Mouse (Mus musculus): ENCODE data around the gene Ccdc88c. TPM values are rescaled to one million over a fixed set of nuclear protein-coding genes. Genes with fewer than 3 reads are reported as not detected.
A peak's percentile ranks its signal among the peaks of the same experiment; 100 is the strongest.
"Not testable (repeated sequence)": the region's sequence is repeated elsewhere in the genome, so short reads cannot be mapped to it uniquely, and the experiment has no call there.

Ccdc88c gene
- polyA plus RNA-seq, 2 experiments, result 5.3 to 9.2 TPM

DNA sequence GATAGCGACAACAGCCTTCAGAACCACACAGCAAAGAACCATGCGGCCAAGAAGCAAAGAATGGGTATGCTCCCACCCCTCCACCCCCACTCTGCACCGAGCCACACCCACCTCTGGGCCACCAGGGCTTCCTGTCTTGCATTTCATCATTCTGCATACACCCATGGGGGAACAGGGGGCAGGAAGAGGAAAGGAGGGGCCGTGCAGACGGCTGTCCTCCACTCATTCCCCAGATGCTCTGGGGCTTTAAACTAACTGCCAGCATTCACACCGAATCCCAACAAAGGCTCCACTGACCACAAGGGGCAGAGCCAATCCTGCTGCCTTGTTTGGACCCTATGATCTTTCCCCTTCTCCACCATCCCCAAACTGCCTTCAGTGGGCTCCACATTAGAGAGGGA lies 10.9 kb downstream of the Ccdc88c start:
- H3K27ac ChIP-seq, result no peak overlapping the region
- peak overlapping the region; percentile 25; the same call in 1 of the 2 replicates for H3K9ac ChIP-seq (replicated peaks)
- no peaks in the 10 kb centered on the region for H3K27me3 ChIP-seq (ENCODE audit: control insufficient read depth, insufficient read depth, low read length)
- peak overlapping the region; percentile 44 for H3K4me2 ChIP-seq (ENCODE audit: low read depth)
- H3K36me3 ChIP-seq (replicated peaks; ENCODE audit: control insufficient read depth, insufficient read depth, low read depth), result peaks cover 12% of the 10 kb centered on the region
- no peaks in the 10 kb centered on the region for H3K9me3 ChIP-seq (ENCODE audit: control insufficient read depth, low read length)
- no peak overlapping the region for H3K4me3 ChIP-seq (ENCODE audit: insufficient read depth in 1 of 2, low read depth in 2 of 2, low read length in 2 of 2)
- H3K4me1 ChIP-seq (replicated peaks; ENCODE audit: control insufficient read depth in 2 of 2, insufficient read depth in 2 of 2, low read length in 1 of 2), result peaks cover 37 to 55% of the 10 kb centered on the region in 2 experiments
- TF ChIP-seq CTCF (IDR thresholded peaks at IDR 0.05; ENCODE audit: low read depth), result 0 out of 2 replicates have a peak, but pooled peaks have one; percentile 11
- TF ChIP-seq EP300 (IDR thresholded peaks at IDR 0.05; ENCODE audit: low read depth), result no peak
- WGBS (ENCODE audit: insufficient replicate concordance), result 5% methylated on average over 6 of the region's 6 CpGs
- DNase-seq (ENCODE audit: low read depth in 3 of 3, low spot score in 3 of 3) (no peak), ATAC-seq (ENCODE audit: insufficient read depth) (peak; percentile 27; the same call in 1 of the 2 replicates)

DNA sequence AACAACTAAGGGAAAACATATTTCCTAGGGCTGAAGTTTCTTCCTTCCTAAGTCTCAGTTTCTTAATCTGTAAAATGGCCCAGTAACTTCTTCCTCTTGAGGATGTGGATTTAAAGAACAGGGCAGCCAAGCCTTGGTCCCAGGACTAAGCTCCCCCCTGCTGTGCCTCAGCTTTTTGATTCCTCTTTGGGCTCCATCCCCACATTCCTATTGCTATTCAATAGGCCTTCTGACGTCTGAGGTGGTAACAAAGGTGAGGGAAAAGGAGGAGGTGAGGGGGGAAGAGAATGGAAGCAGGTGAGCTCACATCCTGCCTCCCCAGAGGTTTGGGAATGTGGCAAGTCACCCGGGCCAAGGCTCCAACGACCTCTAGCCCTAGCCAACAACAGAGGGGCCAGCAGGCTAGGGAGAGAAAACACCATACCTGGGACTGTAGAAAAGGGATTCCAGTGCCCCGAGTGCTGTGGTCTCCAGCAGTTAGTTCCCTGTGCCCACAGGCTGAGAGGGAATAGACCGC lies 12.4 kb downstream of the Ccdc88c start:
- Histone ChIP-seq H3K4me3 (ENCODE audit: insufficient read depth in 1 of 2, low read depth in 2 of 2, low read length in 2 of 2) (no peak overlapping the region), H3K9me3 (ENCODE audit: control insufficient read depth, low read length) (no peaks in the 10 kb centered on the region), H3K4me1 (replicated peaks; ENCODE audit: control insufficient read depth in 2 of 2, insufficient read depth in 2 of 2, low read length in 1 of 2) (peaks cover 46 to 67% of the 10 kb centered on the region in 2 experiments), H3K4me2 (ENCODE audit: low read depth) (0 out of 2 replicates have a peak overlapping the region, but pooled peaks have one; percentile 11), H3K27ac (no peak overlapping the region), H3K27me3 (ENCODE audit: control insufficient read depth, insufficient read depth, low read length) (no peaks in the 10 kb centered on the region), H3K9ac (replicated peaks) (no peak overlapping the region), H3K36me3 (replicated peaks; ENCODE audit: control insufficient read depth, insufficient read depth, low read depth) (peaks cover 6% of the 10 kb centered on the region; the same call in 1 of the 2 replicates)
- TF ChIP-seq EP300 (IDR thresholded peaks at IDR 0.05; ENCODE audit: low read depth), result no peak
- no peak for TF ChIP-seq CTCF (IDR thresholded peaks at IDR 0.05; ENCODE audit: low read depth)
- ATAC-seq (ENCODE audit: insufficient read depth) (no peak), DNase-seq (ENCODE audit: low read depth in 3 of 3, low spot score in 3 of 3) (no peak)
- WGBS (ENCODE audit: insufficient replicate concordance), result 52% methylated on average over 5 of the region's 5 CpGs

DNA sequence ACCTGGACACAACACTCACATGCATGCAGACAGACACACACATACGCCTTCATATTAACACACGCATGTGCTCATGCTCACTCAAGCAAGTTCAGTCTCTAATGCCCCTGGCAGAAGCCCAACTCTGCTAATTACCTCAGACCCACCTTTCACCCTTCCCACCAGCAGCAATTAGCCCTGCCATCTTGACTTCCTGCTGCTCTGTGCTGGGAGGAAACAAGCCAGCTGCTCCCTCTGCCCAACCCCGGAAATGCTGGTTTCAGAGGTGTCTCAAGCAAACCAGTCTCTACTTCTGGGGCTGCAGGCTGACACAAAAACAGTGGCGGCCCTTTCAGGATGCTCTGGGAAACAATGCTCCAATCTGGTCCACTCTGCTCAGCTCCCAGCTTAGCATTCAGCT lies 12.9 kb downstream of the Ccdc88c start:
- Histone ChIP-seq H3K4me3 (ENCODE audit: insufficient read depth in 1 of 2, low read depth in 2 of 2, low read length in 2 of 2) (no peak overlapping the region), H3K4me2 (ENCODE audit: low read depth) (peak overlapping the region; percentile 48), H3K27me3 (ENCODE audit: control insufficient read depth, insufficient read depth, low read length) (no peaks in the 10 kb centered on the region), H3K27ac (peak overlapping the region; percentile 63; the same call in 1 of the 2 replicates), H3K9ac (replicated peaks) (0 out of 2 replicates have a peak overlapping the region, but pooled peaks have one; percentile 5), H3K36me3 (replicated peaks; ENCODE audit: control insufficient read depth, insufficient read depth, low read depth) (peaks cover 3% of the 10 kb centered on the region; the same call in 1 of the 2 replicates), H3K4me1 (replicated peaks; ENCODE audit: control insufficient read depth in 2 of 2, insufficient read depth in 2 of 2, low read length in 1 of 2) (peaks cover 48 to 70% of the 10 kb centered on the region in 2 experiments), H3K9me3 (ENCODE audit: control insufficient read depth, low read length) (no peaks in the 10 kb centered on the region)
- TF ChIP-seq CTCF (IDR thresholded peaks at IDR 0.05; ENCODE audit: low read depth), result no peak
- no peak for TF ChIP-seq EP300 (IDR thresholded peaks at IDR 0.05; ENCODE audit: low read depth)
- DNase-seq (ENCODE audit: low read depth in 3 of 3, low spot score in 3 of 3) (no peak), ATAC-seq (ENCODE audit: insufficient read depth) (no peak)
- 46% methylated on average over 4 of the region's 4 CpGs for WGBS (ENCODE audit: insufficient replicate concordance)

DNA sequence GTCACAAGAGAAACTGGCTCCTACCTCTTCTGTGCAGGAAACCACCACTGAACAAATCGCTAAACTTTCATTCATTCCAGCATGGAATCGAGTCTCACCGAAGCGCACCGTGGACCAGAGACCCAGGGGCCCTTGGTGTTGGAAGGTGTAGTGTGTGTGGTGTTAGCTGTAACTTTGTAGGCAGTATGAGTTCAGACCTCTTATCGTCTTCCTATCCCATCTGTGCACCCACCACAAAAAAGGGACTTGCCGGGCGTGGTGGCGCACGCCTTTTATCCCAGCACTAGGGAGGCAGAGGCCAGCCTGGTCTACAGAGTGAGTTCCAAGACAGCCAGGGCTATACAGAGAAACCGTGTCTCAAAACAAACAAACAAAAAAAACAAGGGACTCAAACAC lies 13.7 kb downstream of the Ccdc88c start:
- no peak overlapping the region for H3K4me3 ChIP-seq (ENCODE audit: insufficient read depth in 1 of 2, low read depth in 2 of 2, low read length in 2 of 2)
- peak overlapping the region; percentile 63 for H3K27ac ChIP-seq
- H3K9me3 ChIP-seq (ENCODE audit: control insufficient read depth, low read length), result no peaks in the 10 kb centered on the region
- peak overlapping the region; percentile 47 for H3K9ac ChIP-seq (replicated peaks)
- no peaks in the 10 kb centered on the region for H3K36me3 ChIP-seq (replicated peaks; ENCODE audit: control insufficient read depth, insufficient read depth, low read depth)
- H3K4me2 ChIP-seq (ENCODE audit: low read depth), result peak overlapping the region; percentile 48
- no peaks in the 10 kb centered on the region for H3K27me3 ChIP-seq (ENCODE audit: control insufficient read depth, insufficient read depth, low read length)
- 24% methylated on average over 11 of the region's 11 CpGs for WGBS (ENCODE audit: insufficient replicate concordance)
- H3K4me1 ChIP-seq (replicated peaks; ENCODE audit: control insufficient read depth in 2 of 2, insufficient read depth in 2 of 2, low read length in 1 of 2), result peaks cover 56 to 78% of the 10 kb centered on the region in 2 experiments
- ATAC-seq (ENCODE audit: insufficient read depth), result peak; percentile 62
- DNase-seq (ENCODE audit: low read depth in 3 of 3, low spot score in 3 of 3), result no peak
- TF ChIP-seq CTCF (IDR thresholded peaks at IDR 0.05; ENCODE audit: low read depth) (no peak), EP300 (IDR thresholded peaks at IDR 0.05; ENCODE audit: low read depth) (no peak)

DNA sequence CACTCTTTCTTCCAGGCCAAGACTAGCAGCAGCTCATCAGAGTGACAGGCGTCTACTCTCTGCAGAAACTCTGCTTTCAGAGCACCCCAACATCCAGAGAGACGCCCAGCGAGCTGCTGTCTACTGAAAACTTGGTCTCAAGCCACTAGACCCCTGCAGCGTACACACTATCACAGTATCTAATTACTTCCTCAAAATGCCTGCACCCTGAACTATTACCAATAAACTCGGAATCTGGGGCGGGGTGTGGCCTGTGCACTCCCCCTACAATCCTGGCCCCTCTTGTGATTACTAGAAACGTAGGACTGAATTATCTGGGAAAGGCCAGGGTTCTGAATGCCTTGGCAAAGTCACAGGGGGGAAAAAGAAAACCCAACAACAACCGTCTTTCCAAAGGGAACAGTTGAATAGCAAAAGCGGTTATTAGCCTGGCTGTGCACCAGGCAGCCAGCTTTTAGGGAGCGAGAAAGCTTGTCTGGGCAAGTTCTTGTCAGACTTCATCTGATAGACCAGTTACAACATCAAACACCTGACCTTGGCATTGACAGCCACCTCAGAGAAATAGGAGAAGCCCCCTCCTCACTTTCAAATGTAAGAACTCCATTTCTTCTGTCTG lies 14.2 kb downstream of the Ccdc88c start:
- 46% methylated on average over 10 of the region's 10 CpGs for WGBS (ENCODE audit: insufficient replicate concordance)
- Histone ChIP-seq H3K4me1 (replicated peaks; ENCODE audit: control insufficient read depth in 2 of 2, insufficient read depth in 2 of 2, low read length in 1 of 2) (peaks cover 61 to 83% of the 10 kb centered on the region in 2 experiments), H3K36me3 (replicated peaks; ENCODE audit: control insufficient read depth, insufficient read depth, low read depth) (no peaks in the 10 kb centered on the region), H3K27me3 (ENCODE audit: control insufficient read depth, insufficient read depth, low read length) (no peaks in the 10 kb centered on the region), H3K4me2 (ENCODE audit: low read depth) (peak overlapping the region; percentile 48), H3K27ac (no peak overlapping the region; the same call in 1 of the 2 replicates), H3K9ac (replicated peaks) (no peak overlapping the region; the same call in 1 of the 2 replicates), H3K4me3 (ENCODE audit: insufficient read depth in 1 of 2, low read depth in 2 of 2, low read length in 2 of 2) (no peak overlapping the region), H3K9me3 (ENCODE audit: control insufficient read depth, low read length) (no peaks in the 10 kb centered on the region)
- TF ChIP-seq EP300 (IDR thresholded peaks at IDR 0.05; ENCODE audit: low read depth) (no peak), CTCF (IDR thresholded peaks at IDR 0.05; ENCODE audit: low read depth) (no peak)
- ATAC-seq (ENCODE audit: insufficient read depth) (no peak), DNase-seq (ENCODE audit: low read depth in 3 of 3, low spot score in 3 of 3) (no peak)

DNA sequence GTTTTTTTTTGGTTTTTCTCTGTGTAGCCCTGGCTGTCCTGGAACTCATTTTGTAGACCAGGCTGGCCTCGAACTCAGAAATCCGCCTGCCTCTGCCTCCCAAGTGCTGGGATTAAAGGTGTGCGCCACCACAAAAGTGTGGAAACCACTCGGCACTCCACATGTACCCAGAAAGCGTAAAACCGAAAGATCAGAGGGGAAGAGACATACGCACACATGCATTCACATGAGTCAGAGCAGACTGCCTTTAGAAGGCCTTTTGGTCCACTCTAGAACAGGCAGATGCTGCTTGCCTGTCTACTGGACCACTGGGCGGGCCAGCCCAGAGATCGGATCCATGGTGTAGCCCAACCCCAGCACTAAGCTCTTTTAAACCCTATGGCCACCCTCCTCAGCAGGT lies 15.2 kb downstream of the Ccdc88c start:
- peaks cover 63 to 84% of the 10 kb centered on the region in 2 experiments for H3K4me1 ChIP-seq (replicated peaks; ENCODE audit: control insufficient read depth in 2 of 2, insufficient read depth in 2 of 2, low read length in 1 of 2)
- H3K27ac ChIP-seq; H3K36me3 ChIP-seq (replicated peaks; ENCODE audit: control insufficient read depth, insufficient read depth, low read depth); H3K4me3 ChIP-seq (ENCODE audit: insufficient read depth in 1 of 2, low read depth in 2 of 2, low read length in 2 of 2); H3K27me3 ChIP-seq (ENCODE audit: control insufficient read depth, insufficient read depth, low read length); ATAC-seq (ENCODE audit: insufficient read depth); H3K4me2 ChIP-seq (ENCODE audit: low read depth); DNase-seq (ENCODE audit: low read depth in 3 of 3, low spot score in 3 of 3); H3K9ac ChIP-seq (replicated peaks); H3K9me3 ChIP-seq (ENCODE audit: control insufficient read depth, low read length): not testable (repeated sequence)
- WGBS (ENCODE audit: insufficient replicate concordance), result 87% methylated on average over 9 of the region's 9 CpGs

Data from liver, embryonic 14.5 days (tissue).